Mouse (Mus musculus) gastrocnemius, postnatal 4 days (tissue): ENCODE results near the gene Aspdh. TPM values are rescaled to one million over a fixed set of nuclear protein-coding genes. Genes with fewer than 3 reads are reported as not detected.

Source experiments
- DNase-seq, 2 experiments: peaks; one replicate each; pipeline ENCODE4 v3.0.0; 2021 to 2022; ENCODE audit warnings: low spot score in 2 of 2, mixed read lengths in 2 of 2
- long read RNA-seq, 2 experiments: library from polyadenylated mRNA; stranded (forward); transcript quantifications; one replicate each; pipeline ENCODE4 v2.0.0; 2021
- total RNA-seq, 2 experiments: library from RNA; stranded (reverse); gene quantifications; 2 replicates each; pipeline ENCODE4 v1.2.3; 2021

The Aspdh gene
- not detected for total RNA-seq
- long read RNA-seq, experiment 1, result 0 reads
- long read RNA-seq, experiment 2, result 0 reads

DNA sequence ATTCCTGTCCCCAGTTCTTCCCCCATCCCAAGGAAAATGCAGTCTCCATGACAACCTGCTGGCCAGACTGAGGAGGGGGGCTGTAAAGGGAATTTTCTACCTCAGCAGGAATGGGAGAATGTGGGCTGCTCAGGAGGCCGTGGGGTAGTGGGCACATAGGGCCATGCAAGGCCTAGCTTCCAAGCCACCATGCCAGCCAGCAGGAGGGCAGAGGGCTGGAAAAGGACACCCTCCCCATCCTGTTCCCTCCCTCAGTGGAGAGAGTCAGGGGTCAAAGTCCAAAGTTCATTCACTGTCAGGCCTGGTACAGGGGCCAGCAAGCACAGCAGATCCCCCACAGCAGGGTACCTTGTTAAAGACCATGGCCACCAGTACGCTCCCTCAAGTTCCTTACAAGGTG lies at the start of gene Aspdh:
TSS of gene Aspdh (plus strand) at position 281 of the 400 bp plus-strand sequence.
- DNase-seq, result no peak

DNA sequence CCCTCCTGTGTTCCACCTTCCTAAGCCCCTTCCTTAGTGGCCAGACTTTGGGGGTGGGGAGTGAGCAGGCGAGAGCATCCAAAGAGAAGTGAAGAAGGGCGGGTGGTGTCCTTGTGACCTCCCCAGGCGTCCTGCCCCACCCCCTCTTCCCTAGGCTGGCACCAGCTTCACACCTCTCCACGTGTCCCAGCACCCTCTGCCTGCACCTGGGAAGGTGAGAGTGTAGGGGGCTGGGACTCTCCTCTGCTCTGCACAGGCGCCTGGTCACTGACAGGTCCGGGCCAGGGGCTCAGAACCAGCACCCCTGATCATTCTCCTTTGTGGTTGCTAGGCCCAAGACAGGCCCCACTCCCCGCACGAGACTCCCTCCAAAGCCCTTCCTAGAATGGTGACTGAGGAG lies 37.5 kb upstream of the Aspdh start:
- DNase-seq, result no peak

DNA sequence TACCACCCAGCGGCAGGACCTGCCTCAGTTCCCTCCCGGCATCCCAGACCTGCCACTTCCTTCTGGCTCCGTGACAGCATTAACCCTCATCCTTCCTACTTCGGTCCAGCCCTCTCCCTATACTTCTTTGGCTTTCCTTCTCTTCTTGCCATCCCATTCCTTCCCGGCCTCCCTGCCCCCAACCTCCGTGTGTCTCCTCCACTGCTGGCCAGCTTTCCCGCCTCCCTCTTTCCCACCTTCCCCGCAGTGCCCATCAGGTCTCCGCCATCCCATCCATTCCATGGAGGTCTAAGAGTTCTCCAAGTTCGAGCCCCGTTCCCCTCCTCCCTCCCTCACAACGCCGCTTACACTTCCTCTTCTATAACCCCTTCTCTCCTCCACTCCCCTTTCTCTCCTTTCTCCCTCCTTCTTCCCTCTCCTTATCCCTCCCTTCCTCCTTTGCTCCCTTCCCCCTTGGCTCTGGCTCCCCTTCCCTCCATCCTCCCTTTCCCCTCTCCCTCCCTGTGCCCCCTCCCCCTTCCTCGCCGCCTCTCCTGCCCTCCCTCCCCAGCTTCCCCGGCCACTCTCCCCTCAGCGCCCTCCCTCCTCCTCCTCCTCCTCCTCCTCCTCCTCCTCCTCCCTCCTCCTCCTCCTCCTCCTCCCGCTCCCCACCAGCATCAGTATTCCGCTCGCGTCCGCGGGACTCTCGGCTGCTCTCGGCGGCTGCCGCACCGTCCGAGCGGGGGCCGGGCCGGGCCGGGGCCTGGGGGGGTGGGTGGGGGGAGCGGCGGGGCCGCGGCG lies 36.8 kb upstream of the Aspdh start:
- DNase-seq, result no peak

DNA sequence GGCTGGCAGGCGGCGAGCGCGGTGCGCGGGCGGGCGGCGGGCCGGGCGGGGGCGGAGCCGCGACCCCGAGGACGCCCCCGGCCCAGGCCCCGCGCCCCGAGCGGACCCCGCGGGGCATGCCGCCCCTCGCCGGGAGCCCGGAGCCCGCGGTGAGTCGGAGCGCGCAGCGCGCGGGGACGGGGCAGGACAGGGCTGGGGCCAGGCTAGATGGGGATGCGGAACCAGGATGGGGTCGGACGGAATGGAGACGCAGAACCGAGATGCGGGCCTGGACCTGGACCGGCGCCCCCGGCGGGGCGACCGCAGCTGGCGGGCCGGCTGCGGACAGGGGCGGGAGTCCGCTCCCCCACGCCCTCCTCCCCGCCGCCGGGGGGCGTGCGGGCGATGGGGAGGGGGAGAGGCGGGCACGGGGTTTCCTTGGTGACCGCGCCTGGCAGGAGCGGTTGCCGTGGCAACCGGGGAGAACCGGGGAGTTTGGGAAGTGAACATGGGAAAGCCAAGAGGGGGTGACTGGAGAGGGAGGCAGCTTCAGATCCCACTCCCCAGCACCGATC lies 36.1 kb upstream of the Aspdh start, which contains the start of gene Lrrc4b:
TSS of gene Lrrc4b (plus strand) at position 51 of the 554 bp plus-strand sequence.
- DNase-seq, result no peak

DNA sequence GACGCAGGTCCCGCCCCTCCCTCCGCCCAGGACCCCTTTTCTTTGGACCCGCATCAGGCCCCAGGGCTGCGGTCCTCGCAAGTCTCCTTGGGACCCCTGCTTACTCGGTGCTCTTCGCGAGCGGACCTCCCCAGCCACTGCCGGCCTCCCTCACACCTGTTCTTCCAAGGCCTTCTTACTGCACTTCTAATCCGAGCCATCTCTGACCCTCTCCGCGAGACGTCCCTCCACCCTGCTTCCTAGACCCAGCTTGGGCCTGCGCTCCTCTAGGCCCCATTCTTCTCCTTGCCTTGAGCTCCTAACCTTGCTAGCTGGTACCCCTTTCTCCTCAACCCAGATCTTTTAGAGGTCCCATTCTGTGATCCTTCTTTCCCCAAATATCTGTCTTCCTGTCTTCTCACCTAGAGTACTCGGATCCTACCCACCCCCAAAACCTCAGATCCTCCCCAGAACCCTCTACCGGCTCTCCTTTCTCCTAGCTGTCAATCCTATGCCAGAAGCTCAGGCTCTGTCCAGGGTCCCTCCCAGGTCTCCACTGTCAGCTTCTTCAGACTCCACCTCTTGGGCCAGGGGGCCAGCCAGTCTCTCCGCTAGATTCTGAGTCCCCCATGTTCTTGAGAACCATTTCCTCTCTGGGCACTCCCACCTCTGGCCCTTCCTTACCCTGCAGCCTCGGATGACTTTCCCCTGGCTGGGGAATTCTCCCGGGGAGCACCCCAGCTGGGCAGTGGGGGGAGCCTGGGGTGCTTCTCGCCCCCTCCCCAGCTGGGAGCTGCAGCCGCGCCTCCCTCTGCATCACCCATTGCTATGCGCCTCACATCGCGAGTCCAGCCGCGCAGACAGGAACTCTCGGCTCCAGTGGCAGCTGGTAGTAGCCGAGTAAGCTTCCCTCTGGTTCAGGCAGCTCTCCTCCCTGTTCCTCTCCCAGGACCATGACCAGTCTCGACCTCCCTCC lies 35.4 kb upstream of the Aspdh start:
- DNase-seq, result no peak

DNA sequence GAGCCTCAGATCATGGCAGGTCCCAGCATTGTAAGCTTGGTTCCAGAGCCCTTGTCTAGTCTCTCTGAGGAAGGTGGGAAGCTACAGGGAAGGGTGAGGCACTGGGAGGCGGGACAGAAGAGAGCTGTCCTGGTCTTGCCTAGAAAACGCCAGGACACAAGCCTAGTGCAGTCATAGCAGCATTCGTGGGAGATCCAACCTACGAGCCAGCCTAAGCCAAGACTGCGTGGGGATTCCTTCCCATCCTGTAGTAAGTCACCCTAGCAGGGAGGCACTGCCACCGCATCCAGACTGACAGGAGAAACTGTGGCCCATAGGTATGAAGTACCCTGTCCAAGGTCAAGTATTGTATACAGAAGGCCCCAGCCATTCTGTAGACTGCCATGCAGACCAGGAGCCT lies 32.6 kb upstream of the Aspdh start:
- DNase-seq, result no peak

DNA sequence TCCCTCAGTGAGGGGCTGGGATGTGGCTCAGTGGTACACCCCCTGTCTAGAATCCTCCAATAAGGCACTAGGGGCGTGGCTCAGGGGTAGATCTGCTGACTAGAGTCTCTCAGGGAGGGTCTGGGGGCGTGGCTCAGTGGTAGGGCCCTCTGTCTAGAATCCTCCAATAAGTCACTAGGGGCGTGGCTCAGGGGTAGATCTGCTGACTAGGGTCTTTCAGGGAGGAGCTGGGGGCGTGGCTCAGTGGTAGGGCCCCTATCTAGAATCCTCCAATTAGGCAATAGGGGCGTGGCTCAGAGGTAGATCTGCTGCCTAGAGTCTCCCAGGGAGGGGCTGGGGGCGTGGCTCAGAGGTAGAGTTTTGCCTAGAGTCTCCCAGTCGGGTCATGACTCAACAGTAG lies 31.8 kb upstream of the Aspdh start:
- no peak for DNase-seq

DNA sequence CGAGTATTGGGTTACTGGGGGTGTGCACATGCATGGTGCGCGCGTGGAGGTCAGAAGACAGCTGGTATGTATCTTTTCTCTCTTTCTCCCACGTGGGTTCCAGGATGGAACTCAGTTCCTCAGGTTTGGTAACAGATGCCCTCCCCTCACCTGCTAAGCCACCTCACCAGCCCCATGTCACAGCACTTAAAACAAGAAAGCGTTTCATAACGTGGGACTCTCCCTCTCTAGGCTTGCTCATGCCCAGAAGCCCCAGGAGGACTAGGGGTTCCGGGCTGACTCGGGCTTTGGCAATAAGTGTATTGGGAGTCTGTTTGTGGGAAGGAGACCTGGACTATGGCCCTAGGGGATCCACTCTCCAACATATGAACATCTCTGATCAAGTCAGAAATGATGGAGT lies 31.1 kb upstream of the Aspdh start:
- DNase-seq, result no peak

DNA sequence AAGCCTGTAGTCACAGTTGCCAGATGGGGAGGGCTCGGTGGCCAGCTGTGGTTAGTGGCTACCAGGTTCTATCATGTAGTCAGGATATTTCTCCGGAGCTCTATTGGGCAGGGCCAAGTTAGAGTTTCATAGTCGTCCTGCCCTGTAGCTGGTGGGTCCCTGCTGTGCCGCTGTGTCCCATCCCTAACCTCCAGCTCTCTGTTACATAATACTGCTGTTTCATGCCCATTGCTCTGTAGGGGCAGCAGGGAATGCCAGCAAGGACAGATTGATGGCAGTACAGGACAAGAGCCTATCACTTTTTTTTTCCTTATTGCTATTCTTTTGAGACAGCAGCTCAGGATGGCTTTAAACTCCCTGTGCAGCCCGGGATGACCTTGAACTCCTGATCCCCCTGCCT lies 29.4 kb upstream of the Aspdh start:
- no peak for DNase-seq

DNA sequence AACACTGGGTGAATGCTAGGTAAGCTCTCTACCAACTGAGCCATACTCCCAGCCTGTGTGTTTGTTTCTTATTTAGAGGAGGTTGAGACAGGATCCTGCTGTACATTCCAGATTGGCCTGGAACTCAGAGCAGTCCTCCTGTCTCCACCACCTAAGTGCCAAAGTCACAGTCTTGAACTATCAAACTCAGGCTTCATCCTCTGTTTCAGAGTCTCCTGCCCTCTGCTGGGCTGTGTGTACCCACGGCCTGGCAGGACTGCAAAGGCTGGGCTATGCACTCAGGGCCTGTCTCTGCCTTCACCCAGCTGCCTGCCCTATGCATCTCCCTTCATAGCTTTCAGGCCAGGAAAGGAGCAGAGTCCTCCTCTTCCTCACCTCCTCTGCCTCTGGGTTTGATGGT lies 28.9 kb upstream of the Aspdh start:
- no peak for DNase-seq

DNA sequence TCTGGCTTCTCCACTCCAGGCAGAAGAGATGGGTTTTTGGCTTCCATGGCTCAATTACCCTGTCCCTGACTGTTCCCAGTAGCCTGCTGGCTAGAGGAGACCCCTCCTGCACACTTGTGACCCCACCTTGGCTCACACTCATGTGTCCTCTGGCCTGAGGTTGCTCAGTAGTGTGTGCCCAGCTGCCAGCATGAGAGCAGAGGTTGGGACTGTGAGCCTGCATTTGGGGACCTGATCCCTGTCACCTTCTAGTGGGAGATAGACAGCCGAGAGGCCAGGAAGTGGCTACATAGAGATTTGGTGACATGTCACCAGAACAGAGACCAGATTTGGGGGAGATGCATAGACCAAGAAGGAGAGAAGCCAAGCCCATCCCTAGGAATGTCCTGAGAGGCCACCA lies 28.0 kb upstream of the Aspdh start:
- no peak for DNase-seq

DNA sequence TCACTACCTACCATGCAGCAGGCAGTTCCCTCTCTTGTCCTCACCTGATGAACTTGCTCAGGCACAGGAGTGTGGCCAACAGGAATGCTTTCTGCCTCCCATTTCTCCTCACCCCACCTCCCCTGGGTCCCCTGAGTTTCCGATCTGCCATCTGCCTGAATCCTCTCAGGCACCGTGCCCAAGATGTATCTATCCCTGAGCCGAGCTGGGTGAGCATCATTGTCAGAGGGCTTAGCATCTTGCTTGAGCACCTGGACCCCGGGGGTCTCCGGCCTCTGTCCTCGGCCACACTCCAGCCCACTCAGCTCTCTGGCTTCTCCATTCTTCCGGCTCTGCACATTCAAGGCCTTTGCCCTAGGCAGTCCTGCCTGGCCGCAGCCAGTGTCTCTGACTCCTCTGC lies 27.3 kb upstream of the Aspdh start:
- no peak for DNase-seq

DNA sequence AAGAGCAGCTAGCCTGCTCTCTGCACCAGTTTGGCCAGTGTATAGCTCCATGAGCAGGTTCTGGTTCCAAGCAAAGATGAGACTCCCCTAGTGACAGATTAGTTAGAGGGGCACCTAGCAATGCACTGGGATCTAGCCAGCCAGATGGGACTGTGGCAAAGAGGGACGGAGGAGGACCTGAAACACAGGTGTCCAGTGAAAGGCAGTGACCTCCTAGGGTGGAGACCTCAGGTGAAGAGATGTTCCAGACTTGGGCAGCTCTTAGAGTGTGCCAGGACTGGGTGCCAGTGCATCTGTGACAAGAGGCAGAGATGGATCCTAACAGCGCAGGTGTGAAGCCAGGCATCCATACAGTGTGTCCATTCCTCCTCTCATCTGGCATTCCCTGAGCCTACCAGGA lies 25.5 kb upstream of the Aspdh start:
- no peak for DNase-seq

DNA sequence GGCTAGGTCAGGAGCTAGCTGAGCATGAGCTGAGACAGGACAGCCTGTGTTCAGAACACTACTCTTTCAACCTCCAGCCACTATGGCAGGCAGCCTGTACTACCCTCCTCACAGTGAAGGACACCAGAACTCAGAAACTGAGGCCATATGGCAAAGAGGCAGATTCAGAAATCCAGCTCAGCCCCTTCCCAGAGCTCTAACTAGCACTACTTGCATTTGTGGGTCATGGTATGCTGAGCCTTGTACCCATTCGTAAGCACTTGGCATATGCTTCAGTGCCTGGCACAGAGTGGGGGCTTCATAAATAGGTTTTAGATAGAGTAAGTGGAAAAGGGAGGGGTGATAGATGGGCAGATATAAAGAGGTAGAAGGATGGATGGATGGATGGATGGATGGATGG lies 24.7 kb upstream of the Aspdh start:
- DNase-seq, result no peak

DNA sequence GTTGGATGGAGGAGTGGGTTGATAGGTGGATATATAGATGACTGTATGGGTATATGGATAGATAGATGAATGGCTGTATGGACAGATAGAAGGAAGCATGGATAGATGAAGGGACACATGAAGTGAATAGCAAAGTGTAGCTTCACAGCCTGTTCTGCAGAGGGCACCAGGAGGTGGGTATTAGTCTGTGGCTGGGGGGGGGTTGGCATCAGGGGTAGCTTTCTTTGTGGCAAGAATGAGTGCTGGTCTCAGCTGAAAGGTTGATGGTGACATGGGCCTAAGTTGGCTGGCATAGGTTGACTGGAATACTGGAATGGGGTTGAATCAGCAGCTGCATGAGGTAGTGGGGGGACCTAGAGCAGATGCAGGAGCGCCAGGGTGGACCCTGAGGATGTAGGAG lies 24.0 kb upstream of the Aspdh start:
- DNase-seq, result no peak

DNA sequence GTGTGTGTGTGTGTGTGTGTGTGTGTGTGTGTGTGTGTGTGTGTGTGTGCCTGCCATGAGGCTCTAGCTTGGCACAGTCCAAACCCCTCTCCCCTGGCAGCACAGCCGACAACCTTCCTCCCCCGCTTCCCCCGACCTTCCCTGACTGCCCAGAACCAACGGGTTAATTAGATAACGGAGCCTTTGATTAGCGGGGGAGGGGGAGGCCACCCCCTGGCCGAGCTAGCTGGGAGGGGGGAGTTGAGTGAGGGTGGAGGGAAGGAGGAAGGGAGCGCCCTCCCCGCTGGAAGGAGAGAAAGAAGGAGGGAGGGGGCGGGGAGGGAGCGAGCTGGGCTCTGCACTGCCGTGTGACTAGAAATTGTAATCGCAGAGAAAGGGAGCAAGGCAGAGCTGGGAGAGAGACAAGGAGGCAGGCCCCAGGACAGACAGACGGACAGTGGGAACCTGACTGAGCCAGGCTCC lies 23.5 kb upstream of the Aspdh start:
- no peak for DNase-seq

DNA sequence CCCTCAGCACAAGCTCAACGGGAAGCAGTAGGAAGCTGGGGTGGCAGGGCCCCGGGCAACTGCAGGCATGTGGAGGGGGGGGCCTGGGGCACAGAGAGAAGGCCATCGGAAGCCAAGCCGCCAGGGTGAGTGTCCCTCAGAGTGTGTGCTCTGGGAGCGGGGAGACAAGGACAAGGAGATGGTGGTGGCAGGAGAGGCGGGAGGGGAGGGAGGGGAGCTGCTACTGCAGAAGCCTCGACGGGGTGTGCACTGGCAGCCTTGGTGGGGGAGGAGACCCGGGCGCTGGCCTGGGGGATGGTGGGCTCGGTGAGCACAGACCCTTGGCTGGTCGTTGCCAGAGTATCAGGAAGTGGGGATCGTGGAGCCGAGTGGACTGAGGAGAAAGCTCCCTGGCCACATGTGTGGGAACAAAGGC lies 22.8 kb upstream of the Aspdh start:
- DNase-seq, result no peak

DNA sequence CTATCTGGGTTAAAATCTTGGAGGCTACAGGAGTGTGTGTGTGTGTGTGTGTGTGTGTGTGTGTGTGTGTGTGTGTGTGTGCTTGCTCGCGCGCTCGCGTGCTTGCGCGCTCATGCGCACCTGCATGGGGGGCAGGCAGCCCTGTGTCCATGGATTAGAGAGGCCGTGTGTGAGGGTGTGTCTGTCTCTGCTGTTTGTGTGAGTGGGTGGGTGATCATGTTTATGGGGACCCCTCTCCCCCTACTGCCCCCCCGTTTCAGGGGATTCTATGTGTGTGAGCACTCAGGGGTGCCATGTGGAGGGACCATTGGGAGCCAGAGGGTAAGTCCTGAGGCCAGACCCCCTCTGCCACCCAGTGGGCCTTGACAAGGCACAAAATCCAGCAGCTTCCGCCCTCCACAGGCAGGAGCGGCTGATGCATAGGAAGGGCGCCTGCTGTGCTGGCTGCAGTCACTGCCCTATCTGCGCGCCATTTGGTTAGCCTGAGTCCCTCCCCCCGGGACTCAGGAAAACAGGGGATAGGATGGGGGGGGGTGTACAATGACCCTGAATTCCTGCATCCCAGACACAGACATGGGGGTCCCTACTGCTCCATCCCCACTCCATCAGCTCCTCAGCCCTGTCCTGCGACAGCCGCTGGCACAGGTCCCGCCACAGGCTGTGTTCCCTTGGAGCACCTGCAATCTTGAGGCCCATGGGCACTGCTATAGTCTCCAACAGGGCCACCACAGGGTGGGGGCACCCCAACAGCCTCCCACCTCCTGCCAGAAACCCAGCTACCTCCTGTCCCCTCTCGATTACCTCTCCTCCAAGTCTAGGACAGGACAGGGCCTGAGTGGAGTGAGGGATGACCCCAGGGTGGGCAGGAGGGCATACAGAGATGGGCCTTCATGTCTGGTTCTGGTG lies 21.7 kb upstream of the Aspdh start:
- no peak for DNase-seq

DNA sequence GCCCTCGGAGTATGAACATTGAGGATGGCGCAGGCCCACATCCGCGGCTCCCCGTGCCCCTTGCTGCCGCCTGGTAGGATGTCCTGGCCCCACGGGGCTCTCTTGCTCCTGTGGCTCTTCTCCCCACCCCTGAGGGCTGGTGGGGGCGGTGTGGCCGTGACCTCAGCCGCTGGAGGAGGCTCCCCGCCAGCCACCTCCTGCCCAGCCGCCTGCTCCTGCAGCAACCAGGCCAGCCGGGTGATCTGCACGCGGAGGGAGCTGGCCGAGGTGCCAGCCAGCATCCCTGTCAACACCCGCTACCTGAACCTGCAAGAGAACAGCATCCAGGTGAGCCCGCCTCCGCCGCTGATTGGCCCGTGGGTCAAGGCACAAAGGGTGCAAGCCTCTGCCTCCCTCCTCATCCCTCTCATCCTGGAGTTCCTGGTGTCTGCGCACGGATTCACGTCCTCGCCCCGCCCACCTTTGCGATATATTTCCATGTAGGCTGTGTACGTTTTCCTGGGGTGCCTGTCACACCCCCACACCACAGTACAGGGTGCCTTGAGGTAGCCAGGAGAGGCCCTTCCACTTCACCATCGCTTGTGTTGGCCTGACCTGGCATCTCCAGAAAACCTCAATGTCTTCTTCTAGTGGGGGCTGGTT lies 20.2 kb upstream of the Aspdh start:
- no peak for DNase-seq

DNA sequence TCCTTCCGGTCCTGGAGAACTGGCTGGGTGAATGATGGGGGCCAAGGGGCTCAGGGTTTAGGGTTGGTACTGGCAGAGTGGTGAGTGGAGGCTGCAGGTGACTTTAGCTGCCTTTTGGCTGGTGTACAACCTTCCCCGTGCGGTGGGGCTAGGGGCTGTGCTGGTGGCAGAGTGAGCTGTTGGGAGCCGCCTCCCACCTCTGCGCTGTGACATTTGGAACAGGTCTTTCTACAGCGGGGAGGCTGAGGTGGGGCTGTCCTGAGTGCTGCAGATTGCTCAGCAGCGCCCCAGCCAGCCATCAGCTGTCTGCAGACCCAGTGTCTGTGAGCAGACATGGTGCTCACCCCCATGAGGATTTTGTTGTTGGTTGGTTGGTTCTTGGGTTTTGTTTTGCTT lies 19.7 kb upstream of the Aspdh start:
- no peak for DNase-seq
